Mouse (Mus musculus) left cerebral cortex, adult 11 months (tissue): ENCODE measurements at regions not wholly inside any gene's neighbourhood (a gene's known extent, or its start where the extent isn't known, plus 50 kb on each side); places are given as distances from the start of the nearest gene placed in this dataset.

ENCODE experiments used
- DNase-seq: peaks from one replicate; pipeline ENCODE4 v3.0.0; 2022; ENCODE audit warnings: low spot score

DNA sequence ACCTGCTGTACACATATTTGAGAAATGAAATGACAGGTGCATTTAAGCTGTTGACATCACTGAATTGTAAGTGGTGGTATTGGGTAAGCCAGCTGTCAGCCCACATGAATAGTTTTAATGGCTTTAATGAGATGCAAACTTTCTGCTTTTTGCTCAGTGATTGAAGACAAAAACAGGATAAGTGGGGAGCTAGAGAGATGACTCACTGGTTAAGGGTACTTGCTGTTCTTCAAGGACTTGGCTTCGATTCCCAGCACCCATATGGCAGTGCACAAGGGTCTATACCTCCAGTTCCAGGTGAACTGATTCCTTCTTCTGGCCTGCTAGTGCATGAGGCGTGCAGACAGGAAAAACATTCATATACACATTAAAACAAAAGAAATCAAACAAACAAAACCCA lies 162.7 kb upstream of the Pex5l start:
- DNase-seq, result no peak

DNA sequence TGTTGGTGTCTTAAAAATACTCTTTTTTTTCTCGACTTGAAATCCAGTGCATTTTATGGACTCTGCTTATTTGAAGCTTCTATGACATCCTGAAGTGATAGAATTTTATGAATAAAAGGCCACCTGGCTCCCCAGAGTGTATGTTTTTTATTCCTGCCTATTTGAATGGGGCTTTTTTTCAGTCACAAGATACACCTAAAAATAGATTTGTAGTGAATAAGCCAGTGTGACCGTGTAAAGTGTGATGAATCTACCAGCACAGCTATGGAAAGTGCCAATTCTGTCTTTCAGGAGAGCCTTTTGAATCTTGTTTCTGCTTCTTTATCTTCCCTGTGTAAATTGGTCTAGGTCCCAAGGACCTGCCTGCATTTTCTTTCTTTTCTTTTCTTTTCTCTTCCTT lies 119.8 kb upstream of the Pex5l start:
- DNase-seq, result no peak

DNA sequence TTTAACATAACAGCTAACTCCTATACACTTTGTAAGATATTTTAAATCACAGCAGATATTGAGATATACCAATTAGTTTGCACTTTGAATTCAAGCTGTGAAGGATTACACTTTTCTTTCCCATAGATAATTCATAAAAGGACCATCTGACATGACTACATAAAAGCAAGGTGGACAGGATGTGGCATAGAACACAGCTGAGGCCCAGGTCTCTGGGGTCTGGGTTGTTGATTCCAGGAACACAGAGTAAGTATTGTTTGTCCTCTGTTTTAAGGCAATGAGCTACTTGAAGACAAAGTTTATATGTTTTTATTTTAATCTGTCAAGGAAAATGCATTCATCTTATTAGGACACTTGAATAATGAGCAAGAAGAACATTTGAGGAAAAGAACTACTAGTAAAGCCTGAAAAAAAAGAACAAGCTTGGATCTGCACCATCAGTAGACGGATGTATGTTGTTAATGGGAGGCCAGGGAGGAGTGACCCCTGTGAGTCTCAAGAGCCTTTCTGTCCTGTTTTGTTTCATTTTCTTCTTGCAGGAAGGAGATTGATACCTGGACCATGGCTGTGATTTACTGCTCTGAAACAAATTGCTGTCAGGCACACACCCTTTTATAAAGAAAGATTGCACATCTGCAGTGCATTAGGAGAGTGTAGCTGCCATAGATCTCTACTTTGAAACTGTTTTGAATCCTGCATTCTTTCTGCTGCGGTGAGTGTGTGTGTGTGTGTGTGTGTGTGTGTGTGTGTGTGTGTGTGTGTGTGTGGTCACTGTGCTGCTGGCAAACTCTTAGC lies 76.4 kb upstream of the Pex5l start:
- DNase-seq, result no peak

DNA sequence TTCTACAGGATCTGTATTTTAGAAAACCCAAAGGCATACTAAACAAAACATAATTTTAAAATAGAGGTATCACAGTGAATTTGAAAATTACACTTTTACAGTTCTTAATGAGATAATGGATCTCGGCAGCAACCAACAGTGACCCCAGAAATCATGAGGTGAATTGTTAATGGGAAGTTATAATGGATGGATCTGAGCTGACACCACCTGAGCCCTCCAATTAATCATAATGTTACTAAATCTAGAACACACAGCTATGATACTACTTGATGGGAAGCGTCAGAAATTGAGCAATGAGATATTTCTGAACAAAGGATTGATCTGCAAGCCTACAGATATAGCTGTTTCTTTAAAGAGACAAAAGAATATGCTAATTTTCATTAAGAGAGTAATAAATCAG lies 75.2 kb upstream of the Pex5l start:
- no peak for DNase-seq

DNA sequence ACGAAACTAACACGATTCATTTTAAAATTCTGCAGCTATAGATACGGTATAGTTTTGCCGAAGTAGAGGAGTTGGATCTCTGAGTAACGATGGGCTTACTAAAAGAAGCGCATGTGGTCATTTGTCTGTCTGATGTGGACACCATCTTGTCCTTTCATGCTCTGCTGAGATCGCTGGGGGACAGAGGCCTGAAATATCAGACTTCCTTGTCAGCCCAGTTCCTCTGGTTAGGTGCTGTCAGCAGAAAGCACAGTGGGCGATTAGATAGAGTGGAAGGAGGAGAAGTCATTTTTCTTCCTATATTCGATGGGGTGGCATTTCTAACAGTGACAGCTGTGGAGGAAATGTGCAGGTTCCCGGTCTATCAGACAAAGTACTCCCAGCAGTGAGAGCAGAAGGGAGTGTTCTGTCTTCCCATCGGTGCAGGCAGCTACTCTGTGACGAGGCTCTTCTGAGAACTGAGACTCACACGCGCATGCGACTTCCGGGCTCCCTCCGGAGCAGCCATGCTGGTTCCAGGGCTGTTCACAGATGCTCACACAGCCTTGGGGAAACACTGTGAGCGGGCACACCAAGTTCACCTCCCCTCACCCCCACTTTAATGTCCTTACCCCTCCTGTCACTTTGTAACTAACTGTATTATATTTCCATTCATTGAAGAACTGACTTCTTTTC lies 74.5 kb upstream of the Pex5l start:
- no peak for DNase-seq

DNA sequence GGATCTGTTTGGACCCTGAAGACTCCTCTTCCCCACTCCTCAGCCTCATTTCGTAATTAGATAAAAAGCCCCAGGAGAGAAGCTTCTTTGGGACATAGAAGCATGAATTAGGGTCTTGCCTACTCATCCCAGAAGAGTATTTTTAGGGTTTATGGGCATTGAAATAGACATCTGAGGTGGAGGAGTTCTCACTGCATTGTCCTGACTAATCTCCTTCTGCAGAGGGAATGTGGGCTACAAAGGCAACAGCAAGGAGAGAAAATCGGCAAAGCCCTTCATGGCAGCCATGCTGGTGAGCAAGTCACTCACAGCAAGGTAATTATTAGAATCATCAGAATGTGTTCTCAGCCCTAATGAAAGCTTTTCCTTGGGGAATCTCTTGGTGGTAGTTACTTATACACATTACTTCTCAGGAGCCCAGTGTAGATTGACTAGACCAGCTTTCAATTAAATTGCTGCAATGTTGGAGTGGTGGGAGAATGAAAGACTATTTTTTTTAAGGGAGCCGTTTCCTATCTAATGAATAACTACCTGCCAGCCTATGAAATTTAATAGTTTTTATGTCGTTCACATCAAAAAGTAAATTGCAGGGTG lies 68.3 kb upstream of the Pex5l start:
- no peak for DNase-seq
